Mouse (Mus musculus): ENCODE data around the gene Stx19. TPM values are rescaled to one million over a fixed set of nuclear protein-coding genes. Genes with fewer than 3 reads are reported as not detected.
A peak's percentile ranks its signal among the peaks of the same experiment; 100 is the strongest.

Stx19 gene
- total RNA-seq, 2 experiments from 2014 or later = not detected

DNA sequence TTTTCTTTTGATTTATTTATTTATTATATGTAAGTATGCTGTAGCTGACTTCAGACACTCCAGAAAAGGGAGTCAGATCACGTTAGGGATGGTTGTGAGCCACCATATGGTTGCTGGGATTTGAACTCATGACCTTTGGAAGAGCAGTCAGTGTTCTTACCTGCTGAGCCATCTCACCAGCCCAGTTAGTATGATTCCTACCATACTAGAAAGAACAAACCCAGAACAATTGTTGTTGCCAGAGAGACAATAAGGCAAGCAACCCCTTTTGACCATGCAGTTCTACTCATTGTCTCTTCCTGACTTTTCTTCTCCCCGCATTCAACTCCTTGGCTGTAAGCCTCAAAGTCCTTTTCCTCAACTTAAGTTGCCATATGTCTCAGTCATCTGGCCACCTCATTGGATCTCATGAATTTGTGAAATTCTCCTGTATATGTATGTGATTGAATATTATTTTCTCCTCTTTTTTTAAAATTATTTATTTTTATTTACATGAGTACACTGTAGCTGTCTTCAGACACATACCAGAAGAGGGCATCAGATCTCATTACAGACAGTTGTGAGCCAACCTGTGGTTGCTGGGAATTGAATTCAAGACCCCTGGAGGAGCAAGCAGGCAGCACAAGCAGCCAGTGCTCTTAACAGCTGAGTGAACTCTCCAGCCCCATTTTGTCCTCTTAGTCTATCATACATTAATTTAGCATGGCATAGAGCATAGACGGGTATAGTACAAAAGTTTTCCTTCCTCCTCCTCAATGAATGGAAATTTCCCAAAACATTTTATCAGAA lies 38.2 kb downstream of the Stx19 start:
- no peak for DNase-seq

DNA sequence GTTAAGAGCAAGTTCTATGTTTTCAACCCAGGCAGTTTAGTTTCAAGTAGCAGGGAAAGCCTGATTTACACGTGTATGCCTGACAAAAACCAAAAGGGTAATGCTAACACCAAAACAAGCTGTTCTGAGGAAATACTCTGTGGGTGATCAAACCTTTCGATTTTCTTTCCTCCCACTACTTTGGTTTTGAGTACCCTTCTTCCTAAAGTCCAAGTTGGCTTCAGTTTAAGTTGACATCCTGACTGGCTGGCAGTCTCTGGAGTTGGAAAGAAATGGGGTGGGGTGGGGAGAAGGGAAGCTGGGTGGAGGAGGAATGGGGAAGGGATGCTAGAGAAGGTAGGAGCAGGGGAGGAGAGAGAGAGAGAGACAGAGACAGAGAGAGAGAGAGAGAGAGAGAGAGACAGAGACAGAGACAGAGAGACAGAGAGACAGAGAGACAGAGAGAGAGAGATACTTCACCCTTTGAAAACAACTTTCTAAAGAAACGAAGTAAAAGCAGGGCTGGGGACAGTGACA lies 39.2 kb downstream of the Stx19 start:
- no peak for DNase-seq

DNA sequence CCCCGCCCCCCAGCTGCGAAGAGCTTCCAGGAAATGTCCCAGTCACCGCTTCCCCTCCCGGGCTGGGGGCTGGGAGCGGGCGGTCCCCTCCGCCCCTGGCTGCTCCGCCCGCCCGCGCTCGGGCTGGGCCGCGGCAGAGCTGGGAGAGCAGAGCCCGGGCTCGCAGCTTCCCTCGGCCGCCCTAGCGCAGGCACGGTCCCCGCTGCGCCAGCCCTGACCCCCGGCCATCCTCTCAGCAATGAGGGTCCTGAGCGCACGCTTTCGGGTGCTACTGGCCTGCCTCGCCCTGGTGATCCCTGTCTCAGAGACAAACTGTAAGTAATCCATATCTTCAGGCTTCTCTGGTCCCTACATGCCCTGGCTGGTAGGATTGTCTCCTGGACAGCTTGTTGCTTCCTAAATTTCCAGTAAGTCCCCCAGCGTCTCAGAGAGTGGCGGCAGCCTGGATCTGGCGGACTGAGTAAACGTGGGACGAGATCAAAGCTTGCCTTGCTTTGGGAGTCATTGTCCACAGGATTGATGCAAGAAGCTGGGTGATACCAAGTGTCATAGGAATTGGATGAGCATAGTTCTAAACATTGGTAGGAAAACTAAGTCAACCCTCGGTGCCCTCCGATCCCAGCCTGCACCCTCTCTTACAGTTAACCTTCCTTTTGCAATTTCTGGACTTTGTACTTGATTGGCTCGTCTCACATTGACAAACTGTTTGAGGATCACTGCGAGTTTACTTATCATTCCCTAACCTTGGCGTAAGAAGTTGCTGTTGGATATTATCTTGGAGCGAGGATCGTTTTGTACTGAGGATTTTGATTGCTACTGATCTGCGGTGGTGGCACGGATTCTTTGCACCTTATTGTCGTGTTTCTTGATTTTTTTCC lies 40.0 kb downstream of the Stx19 start, which contains the start of gene Pros1:
TSS of gene Pros1 (plus strand) at position 117 of the 878 bp plus-strand sequence.
- peak; percentile 74 for DNase-seq

DNA sequence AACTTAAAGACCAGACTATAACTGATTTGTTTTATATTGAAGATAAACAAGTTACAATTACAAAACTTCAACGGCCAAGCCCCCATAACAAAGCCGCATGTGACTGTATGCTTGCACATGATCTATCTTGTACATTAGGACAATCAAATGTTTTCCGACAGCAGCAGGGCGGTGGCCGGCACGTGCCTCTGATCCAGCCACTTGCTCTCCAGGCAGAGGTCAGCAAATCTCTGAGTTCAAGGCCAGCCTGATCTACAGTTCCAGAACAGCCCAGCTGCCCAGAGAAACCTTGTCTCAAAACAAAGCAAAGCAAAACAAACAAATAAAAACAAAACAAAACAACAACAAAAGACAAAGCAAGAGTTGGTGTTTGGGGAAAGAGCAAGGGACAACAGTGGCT lies 40.9 kb downstream of the Stx19 start:
- DNase-seq = no peak

DNA sequence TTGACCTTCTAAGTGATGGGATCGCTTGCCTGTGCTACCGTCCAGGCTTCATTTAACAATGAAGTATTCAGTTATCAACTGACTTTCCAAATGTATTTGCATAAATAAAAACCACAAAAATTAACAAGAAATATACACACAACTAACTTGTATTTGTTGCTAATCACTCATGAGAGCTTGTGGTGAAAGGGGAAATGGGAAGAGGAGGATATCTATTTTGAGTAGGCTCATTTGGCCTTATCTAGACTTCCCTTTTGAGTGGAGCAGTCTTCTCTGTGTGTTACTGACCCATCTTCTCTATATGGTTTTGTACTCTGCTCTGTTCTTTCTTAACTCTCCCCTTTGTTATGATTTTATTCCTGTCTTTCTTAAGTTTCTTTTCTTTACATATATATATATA lies 41.8 kb downstream of the Stx19 start:
- no peak for DNase-seq

DNA sequence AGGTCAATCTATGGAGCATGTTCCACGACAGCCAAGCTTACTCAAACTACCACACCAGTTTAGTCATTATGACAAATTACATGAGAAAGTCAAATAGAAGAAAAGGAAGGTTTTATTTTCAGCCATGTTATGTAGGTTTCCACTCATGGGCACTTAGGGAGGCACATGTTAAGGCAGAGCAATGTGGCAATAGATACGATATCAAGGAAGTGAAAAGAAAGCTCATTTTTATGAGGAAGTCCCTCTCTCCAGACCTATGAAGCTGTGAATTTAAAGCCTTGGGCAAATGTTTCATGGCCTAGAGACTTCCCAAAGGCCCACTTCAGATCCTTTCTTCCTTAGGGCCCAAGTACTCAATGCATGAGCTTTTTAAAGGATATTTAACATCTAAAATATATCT lies 43.0 kb downstream of the Stx19 start:
- no peak for DNase-seq

DNA sequence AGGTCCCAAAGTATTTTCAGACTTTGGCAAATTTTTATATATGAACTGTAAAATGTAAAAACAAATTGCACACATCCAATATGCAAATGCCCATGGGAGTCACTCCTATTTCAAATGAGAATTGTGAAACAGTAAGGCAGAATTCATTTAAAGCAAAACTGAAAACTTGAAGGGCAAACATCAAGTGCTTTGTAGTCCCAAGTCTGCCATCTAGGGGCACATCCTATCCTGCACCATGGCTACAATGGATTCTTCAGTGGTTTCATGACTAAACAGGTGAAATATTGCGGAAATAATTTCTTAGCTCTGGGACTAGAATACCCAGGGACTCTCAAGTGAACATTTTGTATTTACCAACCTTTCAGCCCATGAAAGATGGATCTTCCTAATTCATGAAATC lies 43.5 kb downstream of the Stx19 start:
- no peak for DNase-seq

DNA sequence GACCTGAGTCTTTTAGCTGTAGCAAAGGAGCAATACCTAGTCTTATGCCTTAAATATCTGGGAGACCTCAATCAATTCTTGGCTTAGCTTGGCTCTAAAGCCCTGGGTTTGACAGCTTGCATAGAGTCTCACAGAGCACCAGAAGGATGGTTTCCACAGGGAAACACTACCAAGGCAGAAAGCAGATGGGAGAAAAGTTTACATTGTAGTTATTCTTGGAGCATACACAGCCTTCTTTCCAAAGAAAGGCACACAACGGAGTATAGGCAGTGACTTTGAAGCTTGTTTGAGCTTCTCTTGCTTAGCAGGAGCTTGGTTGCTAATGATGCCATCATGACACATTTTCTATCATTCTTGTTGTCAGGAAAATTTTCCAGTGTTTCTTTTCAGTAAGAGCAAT lies 45.7 kb downstream of the Stx19 start:
- no peak for DNase-seq

DNA sequence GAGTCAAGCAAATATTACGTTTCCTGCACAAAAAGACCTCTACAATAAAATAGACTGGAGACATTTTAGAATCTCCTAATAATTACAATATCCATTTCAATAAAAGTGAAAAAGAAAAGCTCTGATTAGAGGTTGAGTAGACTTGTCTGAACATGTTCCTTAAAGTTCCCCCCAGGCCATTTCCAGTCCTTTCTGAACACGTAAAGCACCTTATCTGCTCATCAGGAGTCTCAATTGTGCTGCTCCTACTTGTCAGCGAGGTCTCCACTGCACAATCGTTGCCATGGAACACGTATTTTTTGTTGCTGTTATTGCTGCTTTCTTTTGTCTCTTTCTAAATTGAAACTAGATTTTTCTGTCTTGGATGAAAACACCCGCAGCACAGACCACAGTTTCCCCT lies 47.0 kb downstream of the Stx19 start:
- no peak for DNase-seq

DNA sequence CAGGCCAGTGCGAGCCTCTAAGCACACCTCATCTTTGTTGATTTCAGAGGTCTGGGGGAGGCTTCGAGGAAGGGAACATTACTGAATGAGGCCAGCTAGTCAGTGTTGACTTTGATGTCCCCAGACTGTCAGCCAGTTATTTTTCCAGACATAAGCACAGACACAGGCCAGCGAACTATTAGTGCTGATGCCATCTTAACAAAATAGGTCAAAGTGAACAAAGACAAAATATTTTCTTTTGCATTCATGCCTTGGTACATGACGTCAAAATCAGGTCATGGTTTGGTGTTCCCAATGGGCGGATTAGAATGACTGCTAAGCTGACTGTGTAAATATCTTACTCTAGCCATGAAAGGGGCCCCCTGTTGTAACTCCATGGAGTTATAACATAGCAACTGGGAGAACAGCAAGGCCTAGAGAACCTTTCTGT lies 58.2 kb downstream of the Stx19 start:
- no peak for DNase-seq

DNA sequence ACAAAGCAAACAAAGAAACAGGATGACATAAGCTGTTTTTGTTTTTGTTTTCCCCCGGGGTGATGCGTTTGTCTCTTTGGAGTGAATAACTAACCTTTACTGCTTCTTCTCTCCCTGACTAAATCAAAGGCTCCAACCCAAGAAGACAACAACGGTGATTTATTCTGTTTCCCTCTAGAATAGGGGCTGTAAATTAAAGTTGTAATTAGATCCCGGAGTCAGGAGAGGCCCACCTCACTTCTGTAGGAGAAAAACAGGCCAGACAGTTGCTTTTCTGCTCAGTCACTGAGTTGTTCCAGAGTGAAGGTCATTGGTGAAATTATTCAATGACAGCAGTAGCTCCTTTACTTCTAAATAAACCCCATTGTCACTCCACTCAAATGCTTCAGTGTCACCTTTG lies 58.7 kb downstream of the Stx19 start:
- DNase-seq = no peak

Small RNA genes lying within 50 kb of the gene (microRNA-seq; reads per million reads assigned to microRNA genes)
- gene Gm25986 = 0 reads per million in 2 experiments

Other genes starting within 250 kb of the Stx19 start
- 10 to 100 TPM in 1 of 2 experiments, 1 to 10 TPM in 1; 7.2 to 10.2 TPM for gene Nsun3, start 27.9 kb upstream of the Stx19 start, total RNA-seq (2021)
- gene Arl13b, start 32.4 kb downstream of the Stx19 start, total RNA-seq (2021) = 1 to 10 TPM; 7.1 to 7.5 TPM
- gene Pros1, start 39.6 kb downstream of the Stx19 start, total RNA-seq (2021) = 10 to 100 TPM; 18.2 to 22.7 TPM